Mouse (Mus musculus) limb, embryonic 12.5 days (tissue): ENCODE measurements around the gene Sart3. TPM values are rescaled to one million over a fixed set of nuclear protein-coding genes. Genes with fewer than 3 reads are reported as not detected.
A peak's percentile ranks its signal among the peaks of the same experiment; 100 is the strongest.

Source experiments
- ATAC-seq: fragments of 200-750 bp; cut with Nextera tagmentation; 2 replicates; pipeline ENCODE4 v1.8.0; 2017; ENCODE audit warnings: low read depth, moderate TSS enrichment; ENCODE audit not compliant: insufficient number of reproducible peaks, insufficient read depth, low FRiP score, low TSS enrichment
- H3K27ac ChIP-seq: fragments of 300-500 bp; sonication (generic); 2 replicates; pipeline ENCODE4 v1.5.1; 2016; ENCODE audit warnings: mild to moderate bottlenecking, moderate library complexity
- H3K27me3 ChIP-seq: fragments of 300-500 bp; sonication (generic); 2 replicates; pipeline ENCODE4 v1.6.1; 2016; ENCODE audit warnings: mild to moderate bottlenecking, moderate library complexity
- H3K36me3 ChIP-seq: fragments of 300-500 bp; sonication (generic); 2 replicates; pipeline ENCODE4 v1.6.1; 2016; ENCODE audit warnings: mild to moderate bottlenecking, moderate library complexity
- H3K4me1 ChIP-seq: fragments of 300-500 bp; sonication (generic); replicated peaks from 2 replicates; pipeline ENCODE4 v1.6.1; 2016
- H3K4me2 ChIP-seq: fragments of 300-500 bp; sonication (generic); 2 replicates; pipeline ENCODE4 v1.6.1; 2016; ENCODE audit warnings: mild to moderate bottlenecking, moderate library complexity
- H3K4me3 ChIP-seq: fragments of 300-500 bp; sonication (generic); replicated peaks from 2 replicates; pipeline ENCODE4 v1.5.1; 2016; ENCODE audit warnings: mild to moderate bottlenecking
- H3K9ac ChIP-seq: fragments of 300-500 bp; sonication (generic); replicated peaks from 2 replicates; pipeline ENCODE4 v1.6.1; 2016; ENCODE audit warnings: mild to moderate bottlenecking, moderate library complexity
- H3K9me3 ChIP-seq: fragments of 300-500 bp; sonication (generic); 2 replicates; pipeline ENCODE4 v1.6.1; 2016; ENCODE audit warnings: mild to moderate bottlenecking, moderate library complexity
- WGBS: fragments of 180-500 bp; shearing (Covaris S2); methylation state at CpG from one replicate; pipeline ENCODE4 v1.1.7; 2016; 5-methylcytosine and 5-hydroxymethylcytosine counted together
- polyA plus RNA-seq: library from polyadenylated mRNA; unstranded; fragments of >200 nt; fragmentation: Nextera tagmentation; extraction: Ambion mirVana; gene quantifications from 2 replicates; pipeline ENCODE4 v1.2.1, GENCODE M21; 2016

The Sart3 gene
- polyA plus RNA-seq, 1 experiment from 2014 or later: 87.9 TPM

GRCm38 (mm10) chr5:113807712-113808111 is 35.4 kb upstream of the Sart3 start:
- WGBS: 27% methylated on average over 9 of the region's 9 CpGs
- ATAC-seq: no peak
- Histone ChIP-seq H3K9ac (no peak overlapping the region), H3K36me3 (no peaks in the 10 kb centered on the region), H3K4me3 (no peak overlapping the region), H3K27me3 (no peaks in the 10 kb centered on the region), H3K4me1 (peaks cover 54% of the 10 kb centered on the region), H3K27ac (peak overlapping the region; percentile 86), H3K9me3 (peaks cover 8% of the 10 kb centered on the region; the same call in 1 of the 2 replicates), H3K4me2 (peak overlapping the region; percentile 32)

DNA sequence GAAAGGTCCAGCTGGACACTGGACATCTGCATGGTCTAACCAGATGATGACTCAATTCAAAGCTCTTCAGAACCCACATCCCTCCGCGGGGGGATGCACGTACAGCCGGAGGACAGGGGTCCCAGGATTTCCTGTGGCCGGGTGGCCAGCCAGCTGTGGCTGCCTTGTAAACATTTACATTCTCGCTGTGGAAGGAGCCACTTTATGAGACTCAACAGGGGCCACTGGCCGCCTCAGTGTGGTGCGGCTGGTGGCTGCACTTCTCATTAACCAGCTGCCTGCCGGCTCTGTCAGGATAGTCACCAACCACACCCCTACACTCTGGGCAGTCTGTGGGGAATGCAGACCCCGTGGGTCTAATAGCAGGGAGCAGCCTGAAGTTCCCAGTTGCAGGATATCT is 34.1 kb upstream of the Sart3 start:
- no peak for ATAC-seq
- Histone ChIP-seq H3K9me3 (peaks cover 5% of the 10 kb centered on the region; the same call in 1 of the 2 replicates), H3K4me2 (peak overlapping the region; percentile 24), H3K4me1 (peaks cover 59% of the 10 kb centered on the region), H3K27ac (peak overlapping the region; percentile 86), H3K9ac (no peak overlapping the region), H3K27me3 (no peaks in the 10 kb centered on the region), H3K4me3 (no peak overlapping the region), H3K36me3 (no peaks in the 10 kb centered on the region)
- 14% methylated on average over 10 of the region's 10 CpGs for WGBS

DNA sequence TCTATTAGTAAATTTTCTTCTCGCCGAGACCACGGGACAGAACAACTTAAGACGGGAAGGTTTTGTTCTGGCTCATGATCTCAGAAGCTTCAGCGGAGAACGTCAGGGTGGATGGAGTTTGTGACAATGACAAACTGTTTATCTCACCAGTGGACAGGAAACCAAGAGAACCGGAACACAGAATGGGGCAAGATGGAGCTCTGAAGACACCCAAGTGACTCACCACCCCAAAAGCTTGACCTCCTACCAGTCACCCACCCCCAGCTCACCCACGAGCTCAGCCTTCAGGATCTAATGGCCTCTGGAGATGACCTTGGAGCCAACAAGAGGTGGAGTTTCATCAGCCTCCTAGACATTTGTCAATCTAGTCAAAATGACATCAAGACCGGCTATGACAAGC is 33.0 kb upstream of the Sart3 start:
- Histone ChIP-seq H3K27me3 (no peaks in the 10 kb centered on the region), H3K27ac (0 out of 2 replicates have a peak overlapping the region, but pooled peaks have one; percentile 67), H3K36me3 (no peaks in the 10 kb centered on the region), H3K4me1 (peaks cover 66% of the 10 kb centered on the region), H3K9ac (no peak overlapping the region), H3K4me3 (no peak overlapping the region), H3K9me3 (no peaks in the 10 kb centered on the region), H3K4me2 (no peak overlapping the region)
- no peak for ATAC-seq
- 83% methylated on average over 9 of the region's 9 CpGs for WGBS

DNA sequence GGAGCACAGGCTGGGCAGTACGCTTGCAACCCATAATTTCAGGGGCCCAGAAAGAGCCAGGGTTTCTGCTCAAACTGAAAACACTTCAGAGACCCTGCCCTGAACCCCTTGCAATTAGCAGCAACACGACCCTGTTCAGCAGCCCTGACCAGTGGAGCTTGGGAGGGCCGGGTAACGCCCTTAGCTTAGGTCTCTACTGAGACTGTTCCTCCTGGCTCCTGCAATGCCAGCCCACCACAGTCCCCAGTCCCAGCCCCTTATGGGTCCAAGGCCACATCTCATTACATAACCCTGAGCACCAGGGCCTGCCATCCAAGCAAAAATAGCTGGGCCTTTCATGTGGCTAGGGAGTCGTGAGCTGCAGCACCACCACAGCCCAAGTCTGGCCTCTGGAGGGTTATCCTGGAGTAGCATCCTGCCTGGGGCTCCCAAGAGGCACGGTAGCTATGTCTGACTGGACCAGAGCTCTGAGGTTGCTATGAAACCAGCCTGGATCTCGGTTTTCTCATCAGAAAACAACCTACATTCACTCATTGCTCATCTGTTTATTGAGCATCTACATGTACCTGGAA is 32.2 kb upstream of the Sart3 start:
- WGBS: 53% methylated on average over 7 of the region's 7 CpGs
- H3K4me2 ChIP-seq: no peak overlapping the region
- ATAC-seq: no peak
- H3K36me3 ChIP-seq: no peaks in the 10 kb centered on the region
- peak overlapping the region; percentile 67 for H3K27ac ChIP-seq
- no peak overlapping the region for H3K9ac ChIP-seq
- H3K9me3 ChIP-seq: no peaks in the 10 kb centered on the region
- H3K4me1 ChIP-seq: peaks cover 69% of the 10 kb centered on the region
- H3K27me3 ChIP-seq: no peaks in the 10 kb centered on the region
- H3K4me3 ChIP-seq: no peak overlapping the region

DNA sequence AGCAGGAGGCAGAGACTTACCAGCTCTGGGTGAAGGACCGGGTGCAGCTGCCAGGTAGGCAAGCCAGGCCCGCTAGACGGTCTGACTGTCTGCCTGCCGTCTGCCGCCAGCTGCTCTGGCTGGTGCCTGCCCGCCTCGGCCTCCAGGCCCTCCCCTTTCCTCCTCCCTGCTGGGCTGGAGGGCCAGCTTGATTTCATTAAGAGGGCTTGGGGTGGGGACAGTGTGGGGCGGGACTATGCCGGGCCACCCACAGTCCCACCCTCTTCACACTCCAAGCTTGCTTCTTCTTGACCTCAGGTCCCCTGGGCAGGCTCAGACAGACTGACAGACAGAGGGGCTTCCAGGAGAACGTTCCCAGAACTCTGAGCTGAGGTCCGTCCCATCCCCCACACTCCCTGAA is 28.0 kb upstream of the Sart3 start, which contains the start of gene Tmem119:
TSS of gene Tmem119 (minus strand) at position 237 of the 400 bp plus-strand sequence.
- Histone ChIP-seq H3K27me3 (no peaks in the 10 kb centered on the region), H3K36me3 (peaks cover 12% of the 10 kb centered on the region), H3K27ac (peak within 1 kb of the TSS; percentile 97), H3K4me3 (peak within 1 kb of the TSS; percentile 74), H3K4me2 (peak within 1 kb of the TSS; percentile 91), H3K9ac (peak within 1 kb of the TSS; percentile 73), H3K9me3 (no peaks in the 10 kb centered on the region), H3K4me1 (peaks cover 76% of the 10 kb centered on the region)
- ATAC-seq: peak; percentile 84
- 2% methylated on average over 11 of the region's 11 CpGs for WGBS

DNA sequence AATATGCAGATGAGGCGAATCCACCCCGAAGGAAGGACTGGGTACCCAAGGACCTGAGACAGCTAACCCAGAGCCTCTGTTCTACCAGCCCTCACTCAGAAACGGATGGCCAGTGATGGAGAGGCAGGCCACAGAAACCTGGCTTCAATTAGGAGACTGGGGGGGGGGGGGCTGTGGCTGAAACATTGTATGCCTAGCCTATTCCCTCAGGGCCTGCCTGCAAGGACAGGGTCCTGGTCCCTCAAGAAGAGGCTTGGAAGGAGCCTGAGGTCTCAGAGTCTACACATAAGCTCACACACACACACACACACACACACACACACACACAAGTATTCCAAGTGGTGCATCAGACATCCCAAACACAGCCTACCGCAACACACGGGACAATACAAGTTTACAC is 27.4 kb upstream of the Sart3 start:
- no peaks in the 10 kb centered on the region for H3K27me3 ChIP-seq

GRCm38 (mm10) chr5:113798525-113798924 is 26.2 kb upstream of the Sart3 start:
- peak overlapping the region; percentile 74 for H3K4me3 ChIP-seq
- peak overlapping the region; percentile 73 for H3K9ac ChIP-seq
- no peak for ATAC-seq
- H3K4me1 ChIP-seq: peaks cover 78% of the 10 kb centered on the region
- peak overlapping the region; percentile 91 for H3K4me2 ChIP-seq
- H3K27ac ChIP-seq: peak overlapping the region; percentile 97
- H3K36me3 ChIP-seq: peaks cover 29% of the 10 kb centered on the region
- H3K9me3 ChIP-seq: no peaks in the 10 kb centered on the region
- 59% methylated on average over 9 of the region's 9 CpGs for WGBS
- H3K27me3 ChIP-seq: no peaks in the 10 kb centered on the region

More for the DNA sequence above, 27.4 kb upstream of the Sart3 start:
- Histone ChIP-seq H3K9ac (peak overlapping the region; percentile 73), H3K4me2 (peak overlapping the region; percentile 91), H3K36me3 (peaks cover 17% of the 10 kb centered on the region), H3K4me3 (peak overlapping the region; percentile 74), H3K4me1 (peaks cover 78% of the 10 kb centered on the region), H3K9me3 (no peaks in the 10 kb centered on the region), H3K27ac (peak overlapping the region; percentile 97)
- no peak for ATAC-seq
- WGBS: 15% methylated on average over 5 of the region's 5 CpGs

DNA sequence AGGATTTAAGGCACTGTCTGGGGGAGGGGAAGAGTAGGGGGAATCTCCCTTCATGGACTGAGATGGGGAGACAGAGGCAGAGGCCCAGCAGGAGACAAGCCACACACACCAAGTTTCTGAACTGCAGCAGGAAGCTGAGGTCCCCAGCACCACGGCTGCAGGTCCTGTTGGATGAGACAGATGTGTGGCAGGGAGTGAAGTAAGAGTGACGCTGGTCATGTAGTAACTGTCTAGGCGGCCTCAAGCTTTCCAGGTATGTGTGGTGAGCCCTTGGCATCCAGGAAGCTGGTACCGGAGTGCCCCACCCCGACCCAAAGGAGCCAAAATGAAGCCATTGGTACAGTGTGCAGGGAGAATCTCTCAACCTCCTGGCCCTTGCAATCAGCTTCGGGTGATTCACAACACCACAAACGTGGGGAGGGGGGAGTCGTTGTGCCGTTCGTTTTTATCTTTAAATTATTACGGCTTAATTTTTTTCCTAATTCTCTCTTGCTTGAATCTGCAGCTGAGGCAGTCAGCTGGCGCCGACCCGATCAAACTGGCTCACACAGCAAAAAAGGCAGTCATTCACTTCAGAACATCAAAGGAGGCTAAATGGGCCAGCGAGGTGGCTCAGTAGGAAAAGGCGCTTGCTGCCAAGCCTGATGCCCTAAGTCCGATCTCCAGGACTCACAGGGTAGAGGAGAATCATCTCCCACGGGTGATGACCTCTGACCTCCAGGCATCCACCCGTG is 25.0 kb upstream of the Sart3 start:
- WGBS: 3% methylated on average over 19 of the region's 19 CpGs
- H3K4me3 ChIP-seq: peak overlapping the region; percentile 74
- peaks cover 41% of the 10 kb centered on the region for H3K36me3 ChIP-seq
- H3K27me3 ChIP-seq: no peaks in the 10 kb centered on the region
- peak overlapping the region; percentile 73 for H3K9ac ChIP-seq
- H3K27ac ChIP-seq: peak overlapping the region; percentile 97
- H3K4me1 ChIP-seq: peaks cover 84% of the 10 kb centered on the region
- ATAC-seq: peak; percentile 1; the same call in 1 of the 2 replicates
- H3K9me3 ChIP-seq: no peaks in the 10 kb centered on the region
- peak overlapping the region; percentile 91 for H3K4me2 ChIP-seq

GRCm38 (mm10) chr5:113796401-113797148 is 24.3 kb upstream of the Sart3 start:
- Histone ChIP-seq H3K4me3 (peak overlapping the region; percentile 74), H3K4me1 (peaks cover 88% of the 10 kb centered on the region), H3K4me2 (peak overlapping the region; percentile 91), H3K27me3 (no peaks in the 10 kb centered on the region), H3K27ac (peak overlapping the region; percentile 97), H3K36me3 (peaks cover 43% of the 10 kb centered on the region), H3K9me3 (no peaks in the 10 kb centered on the region), H3K9ac (peak overlapping the region; percentile 73)
- ATAC-seq: peak; percentile 66
- WGBS: 4% methylated on average over 13 of the region's 13 CpGs

DNA sequence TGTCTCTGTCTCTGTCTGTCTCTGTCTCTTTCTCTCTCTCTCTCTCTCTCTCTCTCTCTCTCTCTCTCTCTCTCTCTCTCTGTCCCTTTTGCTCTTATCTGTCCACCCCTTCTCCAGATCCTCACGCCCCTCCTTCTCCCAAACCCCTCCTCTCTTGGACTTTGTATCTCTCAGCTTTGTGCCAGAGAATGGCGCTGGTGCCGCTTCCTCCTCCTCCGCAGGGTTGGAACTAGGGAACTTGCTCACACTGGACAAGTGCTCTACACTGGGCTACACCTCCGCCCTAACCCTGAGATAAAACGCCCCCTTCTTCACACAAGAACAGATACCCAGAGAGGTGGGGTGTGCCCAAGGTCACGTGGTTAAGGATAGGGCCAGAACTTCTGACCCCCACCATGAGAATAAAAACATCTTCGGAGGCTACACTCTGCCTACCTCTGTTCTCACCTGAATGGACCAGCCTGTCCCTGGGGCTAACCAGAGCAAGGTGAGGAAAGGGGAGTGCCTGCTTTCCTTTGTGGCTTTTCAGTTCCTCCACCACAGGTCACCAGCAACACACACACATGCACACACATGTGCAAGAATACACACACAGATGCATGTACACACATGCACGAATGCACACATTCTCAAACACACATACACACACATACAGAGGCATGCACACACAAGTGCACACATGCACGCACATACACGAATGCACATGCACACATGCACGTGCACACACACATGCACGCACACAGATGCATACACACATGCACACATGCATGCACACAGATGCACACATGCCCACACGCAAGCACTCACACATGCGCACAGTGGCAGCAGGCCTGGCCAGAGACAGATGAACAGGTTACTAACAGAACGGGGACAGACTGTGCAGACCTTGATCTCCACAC is 19.1 kb upstream of the Sart3 start:
- H3K4me3 ChIP-seq: no peak overlapping the region
- WGBS: 83% methylated on average over 16 of the region's 16 CpGs
- H3K27me3 ChIP-seq: no peaks in the 10 kb centered on the region
- H3K4me1 ChIP-seq: peaks cover 98% of the 10 kb centered on the region
- ATAC-seq: no peak
- no peak overlapping the region for H3K9ac ChIP-seq
- no peaks in the 10 kb centered on the region for H3K9me3 ChIP-seq
- H3K36me3 ChIP-seq: peaks cover 43% of the 10 kb centered on the region
- no peak overlapping the region for H3K4me2 ChIP-seq
- peak overlapping the region; percentile 97 for H3K27ac ChIP-seq
